Mouse (Mus musculus): Measurements from ENCODE around the gene Lrp6. TPM values are rescaled to one million over a fixed set of nuclear protein-coding genes. Genes with fewer than 3 reads are reported as not detected.

Gene Lrp6
- total RNA-seq, 2 experiments from 2014 or later, result 5.2 to 6.0 TPM

DNA sequence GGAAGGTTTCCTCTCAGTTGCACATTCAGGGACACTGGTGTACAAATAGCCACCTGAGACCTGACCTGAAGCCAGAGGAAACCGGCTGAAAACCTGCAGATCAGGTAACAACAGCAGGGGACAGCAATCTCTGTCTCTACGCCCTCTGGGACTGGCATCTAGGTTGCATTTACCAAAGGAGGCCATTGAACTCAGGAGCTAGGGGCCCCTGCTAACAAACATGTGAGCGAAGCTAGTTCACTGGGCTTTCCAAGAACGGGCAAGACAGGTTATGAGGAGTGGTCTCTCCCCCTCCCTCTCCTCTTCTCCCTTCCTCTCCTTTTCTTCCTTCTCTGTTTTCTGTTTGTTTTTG, 152.3 kb downstream of the Lrp6 start:
- ATAC-seq (replicated peaks; ENCODE audit: low FRiP score, poor library complexity, severe bottlenecking), result no peak

DNA sequence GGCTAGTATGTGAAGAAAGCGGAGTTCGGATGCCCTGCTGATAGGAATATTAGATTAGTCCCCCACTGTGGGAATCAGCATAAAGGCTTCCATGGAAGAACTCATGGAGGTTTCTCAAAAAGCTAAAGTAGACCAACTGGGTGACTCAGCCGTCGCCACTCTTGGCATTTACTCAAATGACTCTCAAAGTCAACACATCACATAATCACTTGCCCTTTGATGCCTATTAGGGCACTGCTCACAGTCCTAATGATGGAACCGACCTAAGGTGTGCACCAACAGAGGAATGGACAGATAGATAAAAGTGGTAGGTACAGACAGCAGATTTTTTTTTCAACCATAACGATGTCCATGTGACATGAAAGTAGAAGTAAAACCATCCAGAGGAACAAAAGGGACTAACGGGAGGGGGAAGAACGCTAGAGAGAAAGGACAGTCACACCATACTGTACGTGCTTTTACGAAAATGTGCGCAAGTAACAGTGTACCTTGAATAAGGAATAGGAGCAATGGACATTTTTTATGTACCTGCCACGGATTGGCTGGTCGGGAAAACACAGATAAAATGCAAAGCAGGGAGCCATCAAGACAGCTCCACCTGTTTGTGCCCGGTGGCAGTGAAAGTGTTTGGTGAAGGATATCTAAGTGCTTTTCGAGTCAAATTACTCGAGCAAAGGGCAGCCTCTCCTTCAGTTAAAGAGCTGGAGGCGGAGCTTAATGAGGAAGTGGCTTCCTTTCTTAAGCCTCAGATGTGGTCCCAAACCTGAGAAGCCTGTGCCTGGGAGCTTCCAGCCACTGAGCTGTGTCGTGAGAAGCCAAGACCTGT, 152.8 kb downstream of the Lrp6 start:
- ATAC-seq (replicated peaks; ENCODE audit: low FRiP score, poor library complexity, severe bottlenecking), result no peak

DNA sequence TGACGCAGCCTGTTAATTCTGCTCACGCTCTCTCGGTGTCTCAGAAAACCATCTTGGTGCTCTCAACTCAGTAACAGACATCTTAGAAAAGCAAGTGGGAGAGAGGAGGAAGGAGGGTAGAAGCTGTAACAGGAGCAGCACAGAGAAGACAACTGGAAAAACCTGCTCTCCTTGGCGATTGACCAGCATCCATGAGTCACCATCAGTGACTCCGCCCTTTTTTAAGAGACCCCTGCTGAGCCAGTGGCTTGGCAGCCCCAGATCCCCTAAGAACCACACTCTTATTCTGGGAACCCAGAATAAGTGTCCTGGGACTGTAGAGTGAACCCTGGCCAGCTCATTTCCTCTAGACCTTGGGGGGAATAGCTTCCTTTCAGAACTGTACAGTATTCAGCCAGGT, 159.5 kb downstream of the Lrp6 start:
- no peak for ATAC-seq (replicated peaks; ENCODE audit: low FRiP score, poor library complexity, severe bottlenecking)

DNA sequence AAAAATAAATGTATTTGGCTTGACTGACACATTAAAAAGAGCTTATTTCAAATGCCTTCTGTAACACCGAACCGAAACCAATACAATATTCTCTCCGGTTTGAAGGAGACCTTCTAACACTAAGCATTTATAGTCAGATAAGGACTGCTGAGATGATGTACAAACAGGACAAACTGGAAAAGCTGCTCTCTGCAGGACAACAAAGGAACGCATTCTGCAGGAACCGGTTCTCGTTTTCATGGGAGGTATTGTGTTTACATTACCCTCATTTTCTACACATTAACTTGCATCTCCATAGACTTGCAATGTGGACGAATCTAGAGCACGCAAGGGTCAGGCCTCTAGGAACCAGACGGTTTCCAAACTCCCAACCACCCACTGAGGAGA, 163.1 kb downstream of the Lrp6 start:
- ATAC-seq (replicated peaks; ENCODE audit: low FRiP score, poor library complexity, severe bottlenecking), result no peak

- peak; percentile 63; the same call in 1 of the 2 replicates for ATAC-seq (replicated peaks; ENCODE audit: low FRiP score, poor library complexity, severe bottlenecking)
These were observed 163.7 kb downstream of the Lrp6 start for GRCm38 (mm10) chr6:134402914-134403683.

Other genes starting within 250 kb of the Lrp6 start
- not detected in 2 replicates for gene Bcl2l14, start 170.6 kb downstream of the Lrp6 start, total RNA-seq (2015; ENCODE audit: low replicate concordance)
- gene Bcl2l14, start 170.6 kb downstream of the Lrp6 start, total RNA-seq (2017; ENCODE audit: low replicate concordance), result not detected in 2 replicates
- 1.3 and 2.3 TPM in 2 replicates for gene Mansc1, start 65.5 kb upstream of the Lrp6 start, total RNA-seq (2015; ENCODE audit: low replicate concordance)
- gene Mansc1, start 65.5 kb upstream of the Lrp6 start, total RNA-seq (2017; ENCODE audit: low replicate concordance), result 0.26 and 0.70 TPM in 2 replicates
- gene Borcs5, start 72.5 kb upstream of the Lrp6 start, total RNA-seq (2015; ENCODE audit: low replicate concordance), result 7.7 and 7.9 TPM in 2 replicates
- 2.0 and 4.3 TPM in 2 replicates for gene Borcs5, start 72.5 kb upstream of the Lrp6 start, total RNA-seq (2017; ENCODE audit: low replicate concordance)
- gene Dusp16, start 225.7 kb upstream of the Lrp6 start, total RNA-seq (2015; ENCODE audit: low replicate concordance), result 2.3 TPM in 1 of 2 replicates, not detected in the other
- 0.94 and 3.8 TPM in 2 replicates for gene Dusp16, start 225.7 kb upstream of the Lrp6 start, total RNA-seq (2017; ENCODE audit: low replicate concordance)

Data from erythroblast, adult 5-6 weeks (primary cell).